Mouse (Mus musculus) cerebellum, adult (tissue): Measurements from ENCODE around the gene Mrc2.

ENCODE experiments used
- ATAC-seq: cut with Nextera tagmentation; 2 replicates; pipeline ENCODE4 v1.9.2; 2017; ENCODE audit warnings: mild to moderate bottlenecking, moderate library complexity, mixed read lengths; ENCODE audit not compliant: insufficient number of reproducible peaks, low FRiP score, low TSS enrichment

Gene Mrc2

GRCm38 (mm10) chr11:105310197-105310596 lies 17.8 kb downstream of the Mrc2 start:
- ATAC-seq, result no peak

GRCm38 (mm10) chr11:105311291-105311975 lies 19.0 kb downstream of the Mrc2 start:
- no peak for ATAC-seq

- ATAC-seq, result no peak
Measured at GRCm38 (mm10) chr11:105312311-105312942, 20.0 kb downstream of the Mrc2 start.

DNA sequence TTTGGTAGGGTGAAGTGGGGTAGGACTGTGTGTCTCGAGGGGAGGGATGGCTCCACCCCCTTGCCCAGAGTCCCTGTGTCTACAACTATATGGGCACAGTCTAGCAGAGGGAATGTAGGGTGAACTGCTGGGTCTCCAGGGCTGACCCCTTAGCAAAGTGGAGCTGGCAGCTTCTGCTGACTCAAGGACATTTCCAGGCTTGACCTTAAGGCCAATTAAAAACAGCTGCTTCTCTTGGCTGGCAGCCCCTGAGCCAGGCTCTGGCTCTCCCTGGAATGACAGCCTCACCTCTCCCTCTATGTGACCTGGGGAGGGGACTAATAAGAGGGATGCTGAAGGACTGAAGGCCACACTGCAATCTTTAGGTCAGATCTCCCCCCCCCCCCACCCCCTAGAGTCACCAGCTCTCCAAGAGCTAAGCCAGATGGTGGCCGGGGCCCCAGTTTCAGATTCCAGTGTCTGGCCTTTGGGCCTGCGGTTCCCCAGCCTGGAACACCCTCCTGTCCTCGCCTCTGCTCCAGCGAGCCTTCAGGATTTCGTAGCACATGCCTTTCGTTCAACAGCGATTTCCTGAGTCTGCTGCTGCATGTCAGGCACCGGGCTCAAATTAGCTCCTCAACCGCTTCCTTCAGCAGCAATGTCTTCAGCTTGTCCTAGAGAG lies 20.7 kb downstream of the Mrc2 start:
- no peak for ATAC-seq

DNA sequence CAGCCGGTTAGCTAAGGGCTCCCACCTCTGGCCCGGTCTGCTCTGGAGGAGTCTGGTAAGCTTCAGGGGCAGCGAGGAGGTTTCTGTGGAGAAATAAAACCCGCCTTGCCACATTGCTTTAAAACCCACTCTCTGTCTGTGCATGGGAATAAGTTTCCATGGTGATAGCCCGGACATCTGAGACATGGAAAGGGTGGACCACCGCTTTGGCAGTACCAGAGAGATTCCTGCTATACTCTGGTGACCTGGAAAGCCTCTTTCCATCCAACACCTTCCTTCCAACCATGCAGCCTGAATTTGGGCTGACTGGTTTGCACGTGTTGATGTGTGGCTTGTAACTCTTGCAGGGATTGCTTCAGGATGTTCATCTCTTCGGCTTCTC lies 21.2 kb downstream of the Mrc2 start:
- ATAC-seq, result no peak

DNA sequence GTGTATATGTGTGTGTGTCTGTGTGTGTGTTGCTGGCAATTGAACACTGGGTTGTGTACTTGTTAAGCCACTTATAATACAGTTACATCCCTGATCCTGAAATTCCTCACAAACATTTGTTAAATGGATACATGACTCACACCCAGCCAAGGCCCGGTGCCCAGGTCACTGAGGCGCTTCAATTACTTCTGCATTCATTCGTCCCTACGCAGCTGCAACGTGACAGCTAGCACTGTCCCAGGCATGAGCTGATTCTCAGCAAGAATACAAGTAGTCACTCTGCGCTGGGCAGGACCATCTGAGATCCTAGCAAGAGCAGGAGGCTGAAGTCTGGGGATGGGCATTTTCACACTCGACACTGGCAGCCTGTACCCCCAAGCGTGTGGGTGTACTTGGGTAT lies 22.9 kb downstream of the Mrc2 start:
- ATAC-seq, result no peak

GRCm38 (mm10) chr11:105316121-105316520 lies 23.7 kb downstream of the Mrc2 start:
- ATAC-seq, result no peak

GRCm38 (mm10) chr11:105317769-105318168 lies 25.3 kb downstream of the Mrc2 start:
- ATAC-seq, result no peak

GRCm38 (mm10) chr11:105321090-105321489 lies 28.6 kb downstream of the Mrc2 start:
- no peak for ATAC-seq

GRCm38 (mm10) chr11:105323530-105323929 lies 31.1 kb downstream of the Mrc2 start:
- ATAC-seq, result no peak

DNA sequence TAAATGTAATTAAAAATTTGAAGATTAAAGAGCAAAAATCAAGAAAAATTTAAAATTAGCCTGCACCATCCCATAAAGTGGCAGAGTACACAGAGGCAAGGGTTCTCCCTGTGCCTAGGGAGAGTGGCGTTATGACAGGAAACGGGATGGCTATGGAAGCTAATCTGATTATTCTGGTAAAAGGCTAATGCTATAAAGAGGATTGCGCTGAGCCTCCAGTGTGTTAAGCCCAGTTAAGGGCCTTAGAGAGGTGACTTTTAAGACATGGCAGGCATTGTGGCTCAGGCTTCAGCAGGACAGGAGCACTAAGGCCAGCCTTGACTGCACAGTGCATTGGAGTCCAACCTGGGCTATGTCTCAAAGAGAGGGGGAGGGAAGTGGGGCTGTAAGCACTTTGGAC lies 34.7 kb downstream of the Mrc2 start:
- no peak for ATAC-seq

DNA sequence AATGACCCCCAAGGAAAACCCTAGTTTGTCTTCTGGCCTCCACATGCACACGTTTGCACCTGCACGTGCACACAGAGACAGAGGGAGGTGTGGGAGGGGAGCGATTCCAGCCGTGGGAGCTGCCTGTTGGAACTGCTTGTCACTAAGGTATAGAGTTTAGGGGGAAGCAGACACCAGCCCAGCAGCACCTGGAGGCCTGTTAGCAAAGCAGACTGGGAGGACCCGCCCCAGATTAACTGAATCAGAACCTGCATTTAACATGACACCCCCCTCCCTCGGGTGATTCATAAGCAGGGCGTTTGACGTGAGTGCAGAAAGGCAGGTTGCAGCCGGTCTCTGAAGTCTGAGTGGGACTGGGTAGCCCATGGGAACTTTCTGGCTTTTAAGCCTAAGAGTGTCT lies 37.5 kb downstream of the Mrc2 start:
- ATAC-seq, result no peak

DNA sequence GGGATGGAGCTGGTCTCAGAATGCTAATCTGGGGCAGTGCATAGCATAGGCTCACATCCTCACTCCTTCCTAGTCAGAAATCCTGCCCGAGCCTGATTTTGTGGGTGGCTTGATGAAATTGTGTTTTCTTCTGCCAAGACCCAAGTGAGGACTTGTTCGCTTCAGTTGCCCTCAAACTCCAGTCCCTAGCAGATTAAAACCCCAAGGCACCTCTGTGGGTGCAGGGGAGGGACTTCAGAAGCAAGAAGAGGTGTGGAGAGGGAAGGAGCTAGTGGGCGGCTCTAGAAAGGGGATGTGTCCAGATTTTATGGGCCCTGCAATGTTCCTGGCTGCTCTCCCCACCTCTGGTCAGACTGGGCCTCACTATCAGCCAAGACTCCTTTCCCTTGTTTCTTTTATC lies 38.7 kb downstream of the Mrc2 start:
- no peak for ATAC-seq

DNA sequence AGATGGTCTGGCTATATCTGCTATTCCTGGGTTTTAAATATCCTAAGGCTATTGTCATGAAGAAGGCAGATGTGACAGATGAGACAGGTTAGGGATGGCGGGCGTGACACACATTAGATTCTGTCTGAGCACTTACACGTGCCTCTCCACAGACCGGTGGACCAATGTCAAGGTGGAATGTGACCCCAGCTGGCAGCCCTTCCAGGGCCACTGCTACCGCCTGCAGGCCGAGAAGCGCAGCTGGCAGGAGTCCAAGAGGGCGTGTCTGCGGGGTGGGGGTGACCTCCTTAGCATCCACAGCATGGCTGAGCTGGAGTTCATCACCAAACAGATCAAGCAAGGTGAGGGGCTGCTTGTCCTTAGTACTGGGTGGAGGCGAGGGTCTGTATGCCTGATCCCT lies 39.3 kb downstream of the Mrc2 start:
- ATAC-seq, result no peak

GRCm38 (mm10) chr11:105332468-105332867 lies 40.0 kb downstream of the Mrc2 start:
- ATAC-seq, result no peak

GRCm38 (mm10) chr11:105333867-105334670 lies 41.6 kb downstream of the Mrc2 start:
- ATAC-seq, result no peak

GRCm38 (mm10) chr11:105338596-105339390 lies 46.4 kb downstream of the Mrc2 start:
- no peak for ATAC-seq

- ATAC-seq, result no peak
Measured at GRCm38 (mm10) chr11:105345284-105345683, 52.8 kb downstream of the Mrc2 start.

DNA sequence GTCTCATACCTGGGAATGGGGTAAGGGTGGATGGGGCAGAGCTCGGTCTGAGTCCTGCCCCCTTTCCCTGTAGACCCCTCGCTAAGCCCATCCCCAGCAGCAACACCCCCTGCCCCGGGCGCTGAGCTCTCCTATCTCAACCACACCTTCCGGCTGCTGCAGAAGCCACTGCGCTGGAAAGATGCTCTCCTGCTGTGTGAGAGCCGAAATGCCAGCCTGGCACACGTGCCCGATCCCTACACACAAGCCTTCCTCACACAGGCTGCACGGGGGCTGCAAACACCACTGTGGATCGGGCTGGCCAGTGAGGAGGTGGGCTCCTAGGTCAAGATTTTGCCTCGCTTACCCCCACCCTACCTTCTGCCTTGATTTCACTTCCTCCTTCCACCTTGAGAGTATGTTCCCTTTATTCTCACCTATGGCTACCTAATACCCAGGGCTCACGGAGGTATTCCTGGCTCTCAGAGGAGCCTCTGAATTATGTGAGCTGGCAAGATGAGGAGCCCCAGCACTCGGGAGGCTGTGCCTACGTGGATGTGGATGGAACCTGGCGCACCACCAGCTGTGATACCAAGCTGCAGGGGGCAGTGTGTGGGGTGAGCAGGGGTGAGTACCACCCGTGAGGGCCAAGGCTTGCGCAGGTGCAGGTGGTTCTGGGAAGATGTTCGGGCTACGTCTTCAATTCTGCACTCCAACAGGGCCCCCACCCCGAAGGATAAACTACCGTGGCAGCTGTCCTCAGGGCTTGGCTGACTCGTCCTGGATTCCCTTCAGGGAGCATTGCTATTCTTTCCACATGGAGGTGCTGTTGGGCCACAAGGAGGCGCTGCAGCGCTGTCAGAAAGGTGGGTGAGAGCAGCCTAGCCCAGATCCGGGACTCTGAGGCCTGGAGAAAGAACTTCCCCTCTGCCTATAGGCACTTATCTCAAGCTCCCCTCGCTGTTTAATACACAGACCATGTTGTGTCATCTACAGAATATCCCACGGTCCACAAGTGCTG lies 55.0 kb downstream of the Mrc2 start:
- ATAC-seq, result 0 out of 2 replicates have a peak, but pooled peaks have one; percentile 64
